Mouse (Mus musculus): ENCODE results near the gene Dab1.

DNA sequence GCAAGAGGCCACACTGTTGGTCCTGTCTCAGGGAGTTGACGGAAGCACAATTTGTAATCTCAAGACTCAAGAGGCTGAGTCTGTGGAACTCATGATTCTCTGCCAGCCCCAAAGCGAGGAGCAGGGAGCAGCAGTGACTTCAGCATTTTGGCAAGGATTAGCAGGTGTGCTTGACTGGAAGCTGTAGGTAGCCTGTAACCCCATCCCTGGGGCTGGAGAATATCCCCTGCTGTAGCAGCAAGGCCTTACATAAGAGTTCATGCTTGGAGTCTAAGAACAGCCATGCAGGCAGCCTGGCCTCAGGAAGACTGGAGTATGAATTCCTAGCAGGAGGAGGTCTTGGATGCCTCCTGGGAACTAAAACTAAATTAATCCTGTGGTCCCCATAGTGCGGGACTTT lies 849.5 kb downstream of the Dab1 start:
- TF ChIP-seq POLR2A (IDR thresholded peaks at IDR 0.05; ENCODE audit: control insufficient read depth, low read depth, low read length) (no peak), CTCF (IDR thresholded peaks at IDR 0.05; ENCODE audit: control insufficient read depth, insufficient read depth, insufficient replicate concordance, low read depth, low read length) (no peak)
